Mouse (Mus musculus): Measurements from ENCODE around the gene Pou2f3.

Pou2f3 gene

DNA sequence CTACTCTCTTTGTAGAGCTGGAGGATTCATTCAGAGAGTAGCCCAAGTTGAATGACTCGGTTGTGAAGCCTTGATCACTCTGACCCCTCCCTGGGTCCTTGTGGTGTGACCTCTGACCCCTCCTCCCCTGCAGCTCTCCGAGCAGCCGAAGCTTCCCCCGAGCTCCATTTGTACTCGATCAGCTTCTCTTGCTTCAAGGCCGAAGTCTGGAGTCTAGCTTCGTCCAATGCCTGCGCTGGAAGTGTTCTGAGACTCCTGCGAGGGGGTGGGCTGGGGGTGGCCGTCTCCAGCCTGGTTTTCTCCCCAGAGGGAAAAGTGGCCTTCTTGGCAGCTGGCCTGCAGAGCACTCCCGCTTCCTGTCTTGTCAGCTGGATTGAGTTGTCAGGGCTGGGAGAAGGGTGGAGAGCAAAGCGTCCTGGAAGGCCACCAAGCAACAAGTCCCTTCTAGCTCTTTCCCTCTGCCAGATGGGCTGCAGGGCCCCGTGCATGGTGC lies at the start of gene Pou2f3:
Gene Pou2f3 (minus strand): TSS at position 180 of the 493 bp plus-strand sequence.
- DNase-seq (ENCODE audit: low spot score in 2 of 2) = peak; percentile 16 to 38

DNA sequence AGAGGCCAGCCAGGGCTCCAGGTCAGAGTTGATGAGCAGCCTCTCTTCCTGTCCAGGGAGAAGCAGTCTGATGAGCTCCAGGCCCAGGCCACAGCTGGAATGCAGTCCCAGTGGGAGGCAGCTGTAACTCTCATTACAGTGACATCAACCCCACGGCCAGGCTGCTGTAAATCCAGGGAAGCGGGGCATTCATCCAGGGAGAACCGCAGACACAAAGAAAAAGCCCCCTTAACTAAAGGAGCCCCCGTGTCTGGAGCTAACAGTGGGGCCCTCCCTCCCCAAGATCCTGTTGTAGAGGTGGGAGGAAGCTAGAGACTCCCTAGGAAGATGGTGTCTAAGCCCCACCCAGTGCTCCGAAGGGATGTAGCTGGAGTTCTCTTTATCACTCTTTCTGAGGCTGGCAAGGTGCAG lies 43.1 kb upstream of the Pou2f3 start:
- DNase-seq (ENCODE audit: low spot score in 2 of 2) = no peak

DNA sequence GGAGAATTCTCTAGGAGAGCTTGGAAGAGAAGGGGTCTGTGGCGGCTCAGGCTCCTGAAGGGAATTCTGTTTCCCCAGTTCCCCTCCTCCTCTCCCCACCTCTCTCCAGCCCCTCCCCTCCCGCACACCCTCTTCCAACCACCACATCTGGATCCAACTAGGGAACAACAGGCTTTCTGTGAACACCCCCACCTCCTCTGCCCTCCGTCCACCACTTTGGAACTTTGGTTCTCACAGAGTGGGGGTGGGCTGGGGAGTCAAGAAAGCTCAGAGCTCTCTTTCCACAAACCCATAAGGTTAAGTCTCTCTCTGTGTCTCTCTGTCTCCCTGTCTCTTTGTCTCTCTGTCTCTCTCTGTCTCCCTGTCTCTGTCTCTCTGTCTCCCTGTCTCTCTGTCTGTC lies 42.6 kb upstream of the Pou2f3 start:
- DNase-seq (ENCODE audit: low spot score in 2 of 2) = no peak

DNA sequence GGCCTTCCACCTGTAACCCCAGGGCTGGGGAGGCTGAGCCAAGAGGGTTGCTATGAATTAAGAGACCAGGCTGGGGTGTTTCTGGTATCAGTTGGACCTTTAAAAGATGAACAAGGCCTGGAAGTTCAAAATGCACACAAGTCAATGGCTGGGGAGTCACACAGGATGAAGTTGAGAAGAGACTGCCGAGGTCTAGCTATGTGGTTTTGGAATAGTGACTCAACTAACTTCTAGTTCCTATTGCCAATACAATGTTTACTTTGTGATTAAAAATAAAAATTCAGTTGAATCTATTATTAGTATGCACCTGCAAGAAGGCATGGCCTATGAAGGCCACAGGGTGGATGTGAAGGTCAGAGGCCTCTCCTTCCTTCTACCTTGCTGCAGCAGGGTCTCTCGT lies 41.6 kb upstream of the Pou2f3 start:
- DNase-seq (ENCODE audit: low spot score in 2 of 2) = no peak

DNA sequence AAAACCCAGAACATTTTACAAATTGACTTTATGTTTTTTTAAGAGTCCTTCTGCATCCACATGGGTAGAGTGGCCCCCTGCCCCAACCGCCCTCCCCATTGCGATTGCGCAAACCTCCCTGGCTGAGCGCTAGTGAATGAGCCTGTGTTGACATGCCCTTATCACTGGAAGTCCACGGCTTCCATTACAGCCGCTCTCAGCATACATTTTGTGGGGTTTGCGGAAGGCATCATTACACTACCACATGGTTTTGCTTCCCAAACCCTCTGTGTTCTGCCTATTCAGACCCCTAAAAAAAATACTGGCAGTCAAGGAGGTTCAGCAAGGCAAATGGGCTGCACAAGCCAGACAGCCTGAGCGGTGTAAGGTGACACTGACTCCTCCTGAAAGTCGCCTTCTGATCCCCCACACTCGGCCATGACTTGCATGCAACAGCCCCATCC lies 36.6 kb upstream of the Pou2f3 start:
- no peak for DNase-seq (ENCODE audit: low spot score in 2 of 2)

DNA sequence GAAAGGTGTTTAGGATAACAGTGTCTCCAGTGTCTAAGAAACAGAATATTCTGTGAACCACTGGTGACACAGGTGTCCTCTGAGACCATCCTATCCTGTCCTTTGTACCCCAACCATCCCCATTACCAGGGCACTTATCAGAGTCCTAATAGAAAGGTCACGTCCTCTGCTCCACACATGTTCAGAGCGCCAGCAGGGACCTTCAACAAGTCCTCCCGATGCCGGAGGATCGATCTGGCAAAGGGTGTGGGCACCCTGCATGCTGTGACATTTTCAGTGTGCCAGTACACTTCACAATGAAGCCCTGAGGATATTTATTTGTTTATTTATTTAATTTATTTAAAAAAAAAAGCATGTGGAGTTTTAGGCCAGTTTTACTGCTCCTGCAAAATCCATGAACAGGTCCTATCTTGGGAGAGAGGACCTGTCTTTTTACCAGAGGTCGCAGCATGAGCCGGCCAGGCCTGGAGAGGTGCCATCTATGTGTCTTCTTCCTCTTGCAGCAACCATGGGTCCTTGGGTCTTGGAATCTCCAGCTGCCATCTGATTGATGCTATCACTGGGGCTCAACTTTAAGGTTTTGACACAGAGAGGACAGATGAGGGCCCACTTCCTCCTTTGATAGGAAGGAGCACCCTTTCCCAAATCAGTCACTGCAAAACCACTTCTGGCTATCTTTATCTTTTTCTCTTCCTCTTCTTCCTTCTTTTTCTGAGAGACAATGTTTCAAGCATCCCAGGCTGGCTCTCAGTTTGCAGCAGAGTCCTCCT lies 35.8 kb upstream of the Pou2f3 start:
- DNase-seq (ENCODE audit: low spot score in 2 of 2) = no peak

DNA sequence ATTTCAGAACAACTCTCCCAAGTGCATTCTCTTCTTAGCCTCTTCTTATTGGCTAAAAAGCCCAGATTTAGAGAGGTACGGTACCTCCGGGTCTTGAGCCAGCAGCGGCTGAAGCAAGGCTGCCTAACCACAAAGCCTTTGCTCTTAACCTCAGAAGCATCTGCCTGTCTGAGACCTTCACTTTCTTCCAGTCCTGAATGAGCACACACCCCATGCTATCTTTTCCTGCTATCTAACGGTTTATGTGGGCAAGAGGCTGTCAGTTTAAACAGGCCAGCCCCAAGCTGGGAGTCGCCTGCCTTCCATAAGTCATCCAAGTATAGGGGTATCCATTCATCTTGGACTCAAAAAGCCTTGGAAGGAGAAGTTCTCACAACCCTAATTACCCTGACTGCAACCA lies 32.3 kb upstream of the Pou2f3 start:
- no peak for DNase-seq (ENCODE audit: low spot score in 2 of 2)

DNA sequence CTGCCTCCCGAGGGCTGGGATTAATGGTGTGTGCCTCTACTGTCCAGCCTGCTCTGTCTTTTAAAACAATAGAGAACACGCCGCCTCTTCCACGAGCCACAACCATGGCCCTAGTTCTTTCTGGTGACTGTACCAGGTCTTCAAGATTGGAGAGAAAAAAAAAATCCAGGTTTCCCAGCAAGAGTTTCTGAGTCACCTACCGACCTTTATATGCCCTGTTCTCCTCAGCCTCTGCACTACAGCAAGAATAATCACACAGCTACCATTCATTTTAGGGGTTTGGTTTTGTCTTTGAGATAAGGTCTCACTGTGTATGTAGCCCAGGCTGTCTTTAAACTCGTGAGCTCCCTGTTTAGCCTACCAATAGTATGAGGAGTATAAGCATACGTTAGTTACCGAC lies 31.8 kb upstream of the Pou2f3 start:
- no peak for DNase-seq (ENCODE audit: low spot score in 2 of 2)

DNA sequence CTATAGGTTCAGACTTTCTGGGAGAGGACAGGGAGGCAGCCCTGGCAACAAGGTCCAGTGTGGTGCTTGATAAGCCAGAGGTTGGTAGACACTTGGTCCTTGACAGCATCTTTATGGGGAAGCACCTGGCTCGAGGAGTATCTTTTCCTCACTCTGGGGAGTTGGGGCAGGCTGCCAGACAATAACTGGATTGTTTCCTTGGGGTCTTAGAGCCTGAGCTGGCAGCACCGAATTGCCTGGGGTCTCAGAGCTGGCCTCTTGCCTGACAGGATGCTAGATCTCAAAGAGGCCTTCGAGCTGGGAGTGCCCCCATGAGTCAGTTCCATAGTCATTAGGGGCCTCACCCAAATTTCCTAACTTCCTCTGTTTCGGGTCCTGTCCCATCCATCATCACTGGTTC lies 31.1 kb upstream of the Pou2f3 start:
- DNase-seq (ENCODE audit: low spot score in 2 of 2) = no peak

DNA sequence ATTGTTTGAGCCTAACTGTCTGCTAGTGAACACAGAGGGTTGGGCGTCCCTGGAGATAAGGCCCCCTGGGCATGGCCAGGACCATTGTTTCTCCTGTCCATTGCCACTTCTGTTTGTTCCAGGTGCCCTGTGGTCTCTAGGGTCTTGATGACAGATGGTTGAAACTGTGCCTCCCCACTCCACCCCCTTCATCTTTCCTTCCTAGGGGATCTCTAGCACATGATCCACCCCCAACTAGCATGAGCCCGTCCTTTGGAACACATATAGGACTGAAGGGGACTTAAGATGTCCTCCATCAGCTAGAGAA lies 30.4 kb upstream of the Pou2f3 start:
- no peak for DNase-seq (ENCODE audit: low spot score in 2 of 2)

DNA sequence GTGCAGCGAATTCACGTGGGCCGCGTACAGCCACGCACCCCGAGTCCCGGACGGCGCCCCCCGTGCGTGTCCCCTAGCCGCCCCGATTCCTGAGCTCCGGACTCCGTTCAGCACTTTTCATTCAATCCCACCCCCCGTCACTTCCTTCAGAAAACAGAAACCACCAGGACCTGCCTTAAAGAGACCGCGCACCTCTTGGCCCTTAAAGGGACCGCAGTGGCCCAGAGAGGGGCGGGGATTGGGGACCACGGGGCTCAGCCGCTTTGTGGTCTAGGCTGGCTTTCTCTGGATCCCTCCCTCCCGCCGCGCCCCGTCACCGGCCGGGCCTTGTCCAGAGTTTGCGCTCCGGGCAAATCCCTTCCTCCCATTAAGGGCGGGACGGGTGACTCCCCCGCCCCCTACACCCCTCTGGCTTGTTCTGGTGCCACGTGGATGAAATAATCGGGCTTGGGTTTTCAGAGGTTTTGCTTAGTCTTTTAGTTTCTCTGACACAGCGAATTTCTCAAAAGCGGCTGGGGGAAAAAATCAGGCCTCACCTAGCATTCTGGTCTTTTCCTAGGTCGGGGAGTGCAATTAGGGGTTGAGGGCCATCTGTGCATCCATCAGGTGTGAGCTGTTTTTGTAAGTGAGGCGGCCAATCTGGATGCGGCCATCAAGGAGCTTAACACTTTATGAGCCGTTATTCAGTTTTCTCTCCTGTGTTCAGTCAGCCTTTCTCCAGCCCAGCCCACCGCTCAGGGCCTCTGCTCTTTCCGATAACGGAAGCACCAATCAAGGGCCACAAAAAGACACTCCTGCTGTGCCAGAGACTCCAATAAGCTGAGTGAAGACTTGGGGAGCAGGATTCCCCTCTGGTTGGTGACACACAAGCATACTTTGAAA lies 29.8 kb upstream of the Pou2f3 start, which contains the start of gene Oaf:
Gene Oaf (minus strand): TSS at position 200 of the 882 bp plus-strand sequence.
- peak; percentile 42 to 64 for DNase-seq (ENCODE audit: low spot score in 2 of 2)

DNA sequence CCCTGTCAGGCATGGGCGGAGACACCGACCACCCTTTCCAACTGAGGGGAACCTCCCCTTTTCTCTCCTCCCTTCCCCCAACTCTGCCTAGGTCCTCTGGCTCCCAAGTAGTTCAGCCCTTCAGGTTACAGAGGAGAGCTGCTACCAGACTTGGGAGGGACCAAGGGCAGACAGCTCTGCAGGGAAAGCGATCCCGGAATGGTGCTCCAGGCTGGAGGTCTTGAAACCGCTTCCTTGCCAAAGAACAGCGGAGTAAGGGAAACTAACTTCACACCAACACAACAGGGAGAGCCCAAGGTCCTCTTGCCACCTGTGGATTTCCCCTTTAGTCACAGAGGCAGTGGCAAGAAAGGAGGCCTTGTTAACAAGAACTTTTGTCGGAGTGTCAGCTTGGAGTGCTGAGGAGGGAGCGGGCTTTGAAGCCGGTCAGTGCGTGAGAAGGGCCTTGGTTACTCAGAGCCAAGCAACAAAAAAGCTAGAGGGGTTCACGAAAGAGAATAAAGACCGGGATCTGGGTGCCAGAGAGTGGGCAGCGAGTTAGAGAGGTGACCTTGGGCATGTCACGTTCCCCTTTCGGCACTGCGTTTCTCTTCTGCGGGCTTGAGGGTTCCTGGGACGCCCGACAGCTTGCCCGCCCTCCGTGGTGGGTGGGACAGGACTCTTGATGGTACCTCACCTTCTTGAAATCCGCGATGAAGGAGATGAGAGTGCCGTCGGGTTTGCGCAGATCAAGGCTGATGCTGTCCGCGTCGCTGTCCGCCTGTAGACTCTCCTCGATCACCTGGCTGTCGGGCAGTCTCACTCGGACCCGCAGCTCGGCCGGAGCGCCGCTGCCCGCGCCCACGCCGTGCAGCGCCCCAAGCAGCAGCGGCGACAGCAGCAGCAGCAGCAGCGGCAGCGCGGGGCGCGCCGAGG lies 28.7 kb upstream of the Pou2f3 start:
- DNase-seq (ENCODE audit: low spot score in 2 of 2) = no peak

DNA sequence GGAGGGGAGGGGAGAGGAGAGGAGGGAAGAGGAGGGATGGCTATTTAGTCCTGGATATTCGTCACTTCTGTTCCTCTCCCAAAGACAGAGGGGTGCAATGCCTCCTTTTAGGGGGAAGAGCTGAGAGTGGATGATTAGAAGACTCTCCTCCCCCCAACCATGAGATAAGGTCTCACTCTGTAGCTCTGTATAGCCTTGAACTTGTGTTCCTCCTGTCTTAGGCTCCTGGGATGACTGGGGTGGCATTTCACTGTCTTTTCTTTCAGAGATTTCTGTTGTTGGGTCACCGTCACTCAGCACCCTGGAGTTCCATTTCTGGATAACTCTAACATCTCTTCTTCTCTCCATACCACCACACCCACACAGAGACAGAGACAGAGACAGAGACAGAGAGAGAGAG lies 28.0 kb upstream of the Pou2f3 start:
- no peak for DNase-seq (ENCODE audit: low spot score in 2 of 2)

DNA sequence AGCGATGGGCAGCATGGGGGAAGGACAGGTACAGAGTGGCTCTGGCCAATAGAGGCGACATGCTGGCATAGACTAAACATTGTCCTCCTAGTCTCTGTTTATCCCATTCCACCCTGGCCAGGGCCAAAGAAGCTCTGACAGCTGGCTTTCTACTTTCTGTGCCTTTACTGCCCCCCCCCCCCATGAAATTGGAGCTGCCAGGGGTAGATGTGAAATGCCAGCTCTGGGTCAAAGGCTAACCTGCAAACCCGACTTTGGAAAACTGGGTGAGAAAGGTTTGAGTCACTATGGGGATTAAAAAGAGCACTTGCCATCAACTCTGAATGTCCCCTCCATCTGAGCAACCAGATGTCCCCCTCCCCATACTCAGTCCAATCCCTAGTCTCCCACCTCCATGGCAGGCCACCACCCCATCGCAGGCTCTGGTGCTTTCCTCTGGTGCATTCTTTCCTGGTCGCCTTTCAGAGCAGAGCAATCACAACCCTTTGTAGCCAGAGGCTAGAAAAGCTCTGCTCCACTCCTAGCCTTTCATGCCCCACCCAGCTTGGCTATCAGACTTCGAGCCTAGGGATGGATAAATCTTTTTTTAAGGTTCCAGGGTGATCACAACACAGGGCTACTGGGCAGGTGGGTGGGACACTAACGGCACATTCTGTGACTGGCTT lies 27.1 kb upstream of the Pou2f3 start:
- DNase-seq (ENCODE audit: low spot score in 2 of 2) = no peak

DNA sequence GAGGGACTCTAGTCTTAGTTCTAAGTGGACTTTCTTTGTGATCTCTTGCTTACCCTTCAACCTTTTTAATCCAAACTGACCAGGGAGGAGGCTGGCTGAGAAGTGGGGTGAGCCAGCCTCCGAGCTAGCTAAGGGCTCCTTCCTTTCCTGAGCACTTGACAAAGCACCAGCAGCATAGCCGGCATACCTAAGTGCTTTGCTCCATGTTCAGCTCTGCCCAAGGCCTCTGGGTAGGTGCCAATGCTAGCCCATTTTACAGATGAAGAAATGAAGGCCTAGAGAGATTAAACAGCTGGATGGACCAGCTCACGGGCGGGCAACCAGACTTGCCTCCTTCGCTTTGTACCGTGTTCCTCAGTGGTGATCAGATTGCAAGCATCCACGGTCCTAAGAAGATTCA lies 26.4 kb upstream of the Pou2f3 start:
- DNase-seq (ENCODE audit: low spot score in 2 of 2) = no peak

DNA sequence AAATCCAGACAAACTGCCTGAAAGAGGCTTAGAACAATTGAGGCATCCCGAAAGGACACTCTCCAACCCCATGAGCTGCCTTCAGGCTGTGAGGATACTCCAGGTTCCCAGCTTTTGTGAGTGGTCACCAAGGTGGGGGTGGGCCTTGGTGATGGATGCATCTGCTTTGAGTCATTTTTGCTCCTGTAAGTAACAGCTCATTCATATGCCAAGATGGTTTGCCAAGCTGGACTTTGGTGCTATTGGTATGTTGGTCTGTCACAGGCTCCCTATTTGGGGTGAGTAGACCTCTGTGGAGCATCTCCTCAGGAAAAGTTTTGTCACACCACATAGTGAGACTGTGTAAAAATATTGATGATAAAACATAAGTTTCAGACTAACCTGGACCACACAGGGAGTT lies 25.9 kb upstream of the Pou2f3 start:
- DNase-seq (ENCODE audit: low spot score in 2 of 2) = no peak

DNA sequence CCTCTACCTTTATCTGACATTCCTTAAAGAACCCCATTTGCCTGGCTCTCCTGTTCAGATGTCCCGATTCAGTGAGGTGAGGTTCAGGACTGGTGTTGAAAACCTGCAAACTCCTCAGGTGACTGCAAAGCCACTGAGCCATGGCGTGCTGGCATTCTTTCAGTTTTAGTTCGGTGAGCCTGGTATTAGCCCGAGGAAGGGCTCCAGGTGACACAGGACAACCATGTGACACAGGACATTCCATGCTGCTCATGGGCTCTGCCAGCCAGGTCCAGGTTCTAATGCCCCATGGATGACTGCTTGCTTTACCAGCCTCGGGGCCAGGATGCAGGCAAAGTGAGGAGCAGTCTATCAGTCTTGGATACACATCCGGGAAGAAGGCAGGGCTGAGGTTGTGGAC lies 25.2 kb upstream of the Pou2f3 start:
- no peak for DNase-seq (ENCODE audit: low spot score in 2 of 2)

DNA sequence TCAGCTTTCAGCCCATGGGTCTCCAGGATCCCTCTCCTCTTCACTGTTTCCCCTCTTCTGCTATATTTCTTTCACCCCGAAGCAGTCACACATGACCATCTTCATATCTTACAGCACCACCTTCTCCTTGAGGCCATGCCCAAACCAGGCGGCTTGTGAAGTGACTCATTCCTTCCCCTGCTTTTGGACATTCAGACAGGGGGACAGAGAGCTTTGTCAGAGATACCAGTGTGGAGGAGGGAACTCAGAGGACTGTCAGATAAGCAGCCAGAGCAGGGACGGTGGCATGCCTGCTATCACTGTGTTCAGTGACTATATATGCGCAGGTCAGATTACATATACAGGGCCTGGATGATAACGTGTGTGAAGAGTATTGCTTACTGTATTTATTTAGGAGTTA lies 24.3 kb upstream of the Pou2f3 start:
- DNase-seq (ENCODE audit: low spot score in 2 of 2) = no peak

DNA sequence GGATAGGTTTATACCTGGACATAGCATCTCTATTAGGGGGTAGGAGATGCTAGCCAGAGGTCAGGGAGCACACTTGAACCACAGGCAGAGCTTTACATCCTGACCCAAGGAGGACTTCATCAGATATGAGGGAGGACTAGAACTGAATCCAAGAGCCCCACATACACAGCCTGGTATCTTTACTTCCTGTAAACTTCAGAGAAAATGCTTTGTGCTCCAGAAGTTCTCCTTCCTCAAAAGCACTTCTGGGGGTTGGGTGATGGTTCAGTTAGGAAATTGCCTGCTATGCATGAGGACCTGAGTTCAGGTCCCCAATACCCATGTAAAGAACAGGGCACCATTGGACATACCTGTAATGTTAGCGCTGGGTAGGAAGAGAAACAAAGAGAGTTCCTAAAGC lies 23.3 kb upstream of the Pou2f3 start:
- no peak for DNase-seq (ENCODE audit: low spot score in 2 of 2)

DNA sequence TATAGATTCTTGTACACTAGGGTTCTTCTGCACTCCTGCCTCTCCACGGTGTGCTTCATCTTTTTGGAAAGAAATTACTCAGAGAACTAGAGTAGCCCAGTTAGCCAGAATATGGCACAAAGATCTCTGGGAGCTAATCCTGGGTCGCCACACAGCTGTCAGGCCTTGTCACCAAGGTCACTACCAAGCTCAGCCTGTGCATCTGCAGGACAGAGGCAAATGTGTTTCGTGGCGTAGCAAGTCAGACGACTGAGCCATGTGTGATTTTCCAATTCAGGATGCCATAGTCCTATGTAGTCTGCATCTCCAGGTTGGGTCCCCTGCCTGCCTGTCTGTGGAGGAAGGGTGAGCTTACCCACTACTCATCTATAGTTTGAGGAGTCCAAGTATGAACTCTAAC lies 22.9 kb upstream of the Pou2f3 start:
- no peak for DNase-seq (ENCODE audit: low spot score in 2 of 2)

DNA sequence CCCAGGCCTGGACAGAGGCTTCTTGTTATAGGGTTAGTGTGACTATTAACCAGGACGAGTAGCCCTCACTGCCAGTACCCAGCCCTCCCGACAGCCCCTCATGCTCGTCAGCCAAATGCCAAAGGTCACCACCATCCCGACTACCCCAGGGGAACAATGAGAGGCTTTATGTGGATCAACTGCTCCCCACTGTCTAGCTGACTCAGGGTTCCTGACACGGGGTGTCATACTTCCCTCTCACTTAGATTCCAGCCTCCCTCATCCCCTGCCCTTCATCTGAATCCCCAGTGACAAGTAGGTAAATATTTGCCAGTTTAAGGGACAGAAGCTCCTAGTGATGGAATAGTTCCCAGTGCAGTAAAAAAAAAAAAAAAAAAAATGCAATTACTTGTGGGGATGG lies 22.1 kb upstream of the Pou2f3 start:
- no peak for DNase-seq (ENCODE audit: low spot score in 2 of 2)
